Mouse (Mus musculus) forebrain, embryonic 13.5 days (tissue): ENCODE data around the gene Erbb4. TPM values are rescaled to one million over a fixed set of nuclear protein-coding genes. Genes with fewer than 3 reads are reported as not detected.

Experiments used
- ATAC-seq: fragments of 200-750 bp; cut with Nextera tagmentation; 2 replicates; pipeline ENCODE4 v1.8.0; 2017
- H3K27ac ChIP-seq: fragments of 300-500 bp; sonication (generic); 2 replicates; pipeline ENCODE4 v1.5.1; 2015; ENCODE audit warnings: inconsistent platforms, mild to moderate bottlenecking, moderate library complexity
- H3K27me3 ChIP-seq: fragments of 300-500 bp; sonication (generic); 2 replicates; pipeline ENCODE4 v1.6.1; 2015; ENCODE audit warnings: mild to moderate bottlenecking, inconsistent platforms
- H3K36me3 ChIP-seq: fragments of 300-500 bp; sonication (generic); 2 replicates; pipeline ENCODE4 v1.6.1; 2015; ENCODE audit warnings: mild to moderate bottlenecking, inconsistent platforms; ENCODE audit not compliant: poor library complexity, severe bottlenecking
- H3K4me1 ChIP-seq: fragments of 300-500 bp; sonication (generic); 2 replicates; pipeline ENCODE4 v1.6.1; 2015; ENCODE audit warnings: inconsistent platforms
- H3K4me2 ChIP-seq: fragments of 300-500 bp; sonication (generic); 2 replicates; pipeline ENCODE4 v1.6.1; 2015; ENCODE audit warnings: inconsistent platforms, mild to moderate bottlenecking, moderate library complexity
- H3K4me3 ChIP-seq: fragments of 300-500 bp; sonication (generic); 2 replicates; pipeline ENCODE4 v1.5.1; 2015; ENCODE audit warnings: mild to moderate bottlenecking, inconsistent platforms
- H3K9ac ChIP-seq: fragments of 300-500 bp; sonication (generic); 2 replicates; pipeline ENCODE4 v1.6.1; 2015; ENCODE audit warnings: mild to moderate bottlenecking, inconsistent platforms
- H3K9me3 ChIP-seq: fragments of 300-500 bp; sonication (generic); replicated peaks from 2 replicates; pipeline ENCODE4 v1.6.1; 2016; ENCODE audit warnings: inconsistent platforms
- WGBS: fragments of 180-500 bp; shearing (Covaris S2); methylation state at CpG from one replicate; pipeline ENCODE4 v1.1.7; 2015; 5-methylcytosine and 5-hydroxymethylcytosine counted together
- polyA plus RNA-seq: library from polyadenylated mRNA; unstranded; fragments of >200 nt; fragmentation: Nextera tagmentation; extraction: Ambion mirVana; gene quantifications from 2 replicates; pipeline ENCODE4 v1.2.1, GENCODE M21; 2015

Gene Erbb4
- polyA plus RNA-seq, 1 experiment from 2014 or later = 8.9 TPM

- no peak for ATAC-seq
- no peak overlapping the region for H3K4me3 ChIP-seq
- H3K4me1 ChIP-seq = no peaks in the 10 kb centered on the region
- no peak overlapping the region for H3K27ac ChIP-seq
- no peaks in the 10 kb centered on the region for H3K27me3 ChIP-seq
- no peak overlapping the region for H3K9ac ChIP-seq
- no peaks in the 10 kb centered on the region for H3K9me3 ChIP-seq
- no peaks in the 10 kb centered on the region for H3K36me3 ChIP-seq
- no peak overlapping the region for H3K4me2 ChIP-seq
Measured at GRCm38 (mm10) chr1:68934804-68935203, 173.1 kb downstream of the Erbb4 start.

GRCm38 (mm10) chr1:68933330-68934065 is 174.4 kb downstream of the Erbb4 start:
- H3K9ac ChIP-seq = no peak overlapping the region
- no peak overlapping the region for H3K4me2 ChIP-seq
- H3K27ac ChIP-seq = no peak overlapping the region
- no peak overlapping the region for H3K4me3 ChIP-seq
- no peaks in the 10 kb centered on the region for H3K36me3 ChIP-seq
- no peaks in the 10 kb centered on the region for H3K9me3 ChIP-seq
- no peak for ATAC-seq
- 82% methylated on average over 3 of the region's 3 CpGs for WGBS
- no peaks in the 10 kb centered on the region for H3K4me1 ChIP-seq
- no peaks in the 10 kb centered on the region for H3K27me3 ChIP-seq

GRCm38 (mm10) chr1:68917828-68918227 is 190.0 kb downstream of the Erbb4 start:
- no peaks in the 10 kb centered on the region for H3K4me1 ChIP-seq
- H3K9me3 ChIP-seq = no peaks in the 10 kb centered on the region
- no peak overlapping the region for H3K4me2 ChIP-seq
- H3K9ac ChIP-seq = no peak overlapping the region
- H3K36me3 ChIP-seq = no peaks in the 10 kb centered on the region
- 45% methylated on average over 3 of the region's 3 CpGs for whole genome bisulfite sequencing
- no peak overlapping the region for H3K27ac ChIP-seq
- 0 out of 2 replicates have a peak, but pooled peaks cover 3% of the 10 kb centered on the region for H3K27me3 ChIP-seq
- no peak overlapping the region for H3K4me3 ChIP-seq
- peak; percentile 71; the same call in 1 of the 2 replicates for ATAC-seq

DNA sequence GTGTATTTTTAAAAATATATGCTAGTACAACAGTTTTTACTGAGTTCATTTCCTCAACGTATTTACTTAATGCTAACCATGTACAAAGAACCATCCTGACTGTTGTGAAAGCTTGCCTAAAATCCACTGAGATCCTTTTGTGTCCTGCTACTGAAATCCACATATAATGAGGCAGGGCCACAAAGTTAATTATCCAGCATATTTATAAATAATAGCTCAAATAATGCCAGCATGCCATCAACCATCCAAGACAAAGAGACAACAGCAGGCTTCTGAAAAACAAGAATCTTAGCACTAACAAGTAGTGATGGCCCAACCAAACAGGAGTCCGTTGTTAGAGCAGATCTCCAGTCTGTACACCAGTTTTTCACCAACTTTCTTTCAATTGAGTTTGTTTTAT is 215.8 kb downstream of the Erbb4 start:
- no peaks in the 10 kb centered on the region for H3K9me3 ChIP-seq
- 34% methylated on average over 2 of the region's 2 CpGs for WGBS
- no peak overlapping the region for H3K9ac ChIP-seq
- no peaks in the 10 kb centered on the region for H3K4me1 ChIP-seq
- H3K4me2 ChIP-seq = no peak overlapping the region
- peaks cover 16% of the 10 kb centered on the region; the same call in 1 of the 2 replicates for H3K27me3 ChIP-seq
- no peak for ATAC-seq
- H3K4me3 ChIP-seq = no peak overlapping the region
- H3K27ac ChIP-seq = no peak overlapping the region
- no peaks in the 10 kb centered on the region for H3K36me3 ChIP-seq

- WGBS = 69% methylated on average over 3 of the region's 3 CpGs
- Histone ChIP-seq H3K27me3 (peaks cover 13% of the 10 kb centered on the region), H3K36me3 (no peaks in the 10 kb centered on the region), H3K4me2 (no peak overlapping the region), H3K9me3 (no peaks in the 10 kb centered on the region), H3K27ac (no peak overlapping the region), H3K4me1 (no peaks in the 10 kb centered on the region), H3K4me3 (no peak overlapping the region), H3K9ac (no peak overlapping the region)
- ATAC-seq = peak; percentile 69; the same call in 1 of the 2 replicates
Measured at GRCm38 (mm10) chr1:68886823-68887222, 221.0 kb downstream of the Erbb4 start.

GRCm38 (mm10) chr1:68874954-68875353 is 232.9 kb downstream of the Erbb4 start:
- H3K27me3 ChIP-seq = peaks cover 36% of the 10 kb centered on the region
- H3K9me3 ChIP-seq = no peaks in the 10 kb centered on the region
- WGBS = 6% methylated on average over 8 of the region's 8 CpGs
- no peak overlapping the region for H3K9ac ChIP-seq
- H3K4me1 ChIP-seq = peaks cover 15% of the 10 kb centered on the region; the same call in 1 of the 2 replicates
- no peaks in the 10 kb centered on the region for H3K36me3 ChIP-seq
- H3K4me3 ChIP-seq = no peak overlapping the region
- H3K4me2 ChIP-seq = no peak overlapping the region
- peak; percentile 51; the same call in 1 of the 2 replicates for ATAC-seq
- no peak overlapping the region for H3K27ac ChIP-seq

GRCm38 (mm10) chr1:68873635-68874020 is 234.2 kb downstream of the Erbb4 start:
- Histone ChIP-seq H3K36me3 (no peaks in the 10 kb centered on the region), H3K4me3 (no peak overlapping the region), H3K4me2 (no peak overlapping the region), H3K4me1 (peaks cover 15% of the 10 kb centered on the region; the same call in 1 of the 2 replicates), H3K9me3 (no peaks in the 10 kb centered on the region), H3K27ac (no peak overlapping the region), H3K9ac (no peak overlapping the region), H3K27me3 (peaks cover 35% of the 10 kb centered on the region)
- 31% methylated on average over 1 of the region's 1 CpGs for whole genome bisulfite sequencing
- peak; percentile 59; the same call in 1 of the 2 replicates for ATAC-seq

- WGBS = 33% methylated on average over 2 of the region's 2 CpGs
- no peak overlapping the region for H3K4me2 ChIP-seq
- ATAC-seq = no peak
Measured at GRCm38 (mm10) chr1:68872976-68873634, 234.8 kb downstream of the Erbb4 start.

GRCm38 (mm10) chr1:68860341-68860740 is 247.5 kb downstream of the Erbb4 start:
- H3K9ac ChIP-seq = no peak overlapping the region
- H3K9me3 ChIP-seq = no peaks in the 10 kb centered on the region
- 79% methylated on average over 2 of the region's 2 CpGs for WGBS
- no peaks in the 10 kb centered on the region for H3K36me3 ChIP-seq
- H3K4me3 ChIP-seq = no peak overlapping the region
- no peak for ATAC-seq
- H3K27ac ChIP-seq = no peak overlapping the region
- no peaks in the 10 kb centered on the region for H3K27me3 ChIP-seq
- no peak overlapping the region for H3K4me2 ChIP-seq
- H3K4me1 ChIP-seq = peaks cover 4% of the 10 kb centered on the region; the same call in 1 of the 2 replicates

More at GRCm38 (mm10) chr1:68872976-68873634, 234.8 kb downstream of the Erbb4 start:
- Histone ChIP-seq H3K4me3 (no peak overlapping the region), H3K9ac (no peak overlapping the region), H3K4me1 (peaks cover 15% of the 10 kb centered on the region; the same call in 1 of the 2 replicates), H3K27ac (no peak overlapping the region), H3K27me3 (peaks cover 32% of the 10 kb centered on the region), H3K36me3 (no peaks in the 10 kb centered on the region), H3K9me3 (no peaks in the 10 kb centered on the region)

DNA sequence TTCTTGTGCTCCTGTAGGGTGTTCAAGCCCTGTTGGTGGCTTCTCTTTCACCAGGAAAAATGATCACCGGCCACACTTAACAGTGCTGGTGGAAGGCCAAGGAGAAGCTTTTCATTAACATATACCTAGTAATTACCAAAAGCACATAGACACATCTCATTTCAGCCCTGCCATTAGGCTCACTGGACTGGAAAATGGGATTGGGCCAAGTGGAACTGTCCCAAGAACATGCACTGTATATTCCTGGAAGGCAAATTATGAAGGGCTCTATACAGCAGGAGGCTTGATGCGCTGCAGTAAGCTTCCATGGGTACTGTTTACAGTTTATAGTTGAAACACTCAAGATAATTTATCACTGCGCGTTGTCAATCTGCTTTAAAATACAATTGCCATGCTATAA is 248.4 kb downstream of the Erbb4 start:
- Histone ChIP-seq H3K4me1 (peaks cover 4% of the 10 kb centered on the region; the same call in 1 of the 2 replicates), H3K9me3 (no peaks in the 10 kb centered on the region), H3K27me3 (no peaks in the 10 kb centered on the region), H3K27ac (no peak overlapping the region), H3K4me3 (no peak overlapping the region), H3K36me3 (no peaks in the 10 kb centered on the region), H3K4me2 (no peak overlapping the region), H3K9ac (no peak overlapping the region)
- ATAC-seq = 0 out of 2 replicates have a peak, but pooled peaks have one; percentile 27
- WGBS = 74% methylated on average over 4 of the region's 4 CpGs

DNA sequence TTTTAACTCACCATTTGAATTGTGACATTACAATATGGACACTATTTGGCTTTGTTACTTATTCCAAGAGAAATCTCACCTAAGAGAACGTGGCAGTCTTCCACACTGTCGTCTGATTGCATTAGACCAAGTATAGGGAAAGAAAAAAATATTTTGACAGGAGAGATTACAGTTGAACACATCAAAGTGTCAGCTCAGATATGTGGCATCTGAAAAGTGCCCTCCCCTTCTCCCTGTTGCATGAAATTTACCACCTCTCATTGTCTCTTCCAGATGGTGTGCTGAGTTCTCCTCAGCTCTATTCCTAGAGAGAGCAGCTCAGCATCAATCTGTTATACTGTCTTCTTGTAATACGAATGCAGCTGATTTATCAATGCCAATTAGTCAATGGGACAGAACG is 268.5 kb downstream of the Erbb4 start:
- Histone ChIP-seq H3K36me3 (no peaks in the 10 kb centered on the region), H3K4me1 (no peaks in the 10 kb centered on the region), H3K27me3 (no peaks in the 10 kb centered on the region), H3K27ac (no peak overlapping the region), H3K4me3 (no peak overlapping the region), H3K9ac (no peak overlapping the region), H3K4me2 (no peak overlapping the region), H3K9me3 (no peaks in the 10 kb centered on the region)
- peak; percentile 83 for ATAC-seq
- 48% methylated on average over 4 of the region's 4 CpGs for WGBS

DNA sequence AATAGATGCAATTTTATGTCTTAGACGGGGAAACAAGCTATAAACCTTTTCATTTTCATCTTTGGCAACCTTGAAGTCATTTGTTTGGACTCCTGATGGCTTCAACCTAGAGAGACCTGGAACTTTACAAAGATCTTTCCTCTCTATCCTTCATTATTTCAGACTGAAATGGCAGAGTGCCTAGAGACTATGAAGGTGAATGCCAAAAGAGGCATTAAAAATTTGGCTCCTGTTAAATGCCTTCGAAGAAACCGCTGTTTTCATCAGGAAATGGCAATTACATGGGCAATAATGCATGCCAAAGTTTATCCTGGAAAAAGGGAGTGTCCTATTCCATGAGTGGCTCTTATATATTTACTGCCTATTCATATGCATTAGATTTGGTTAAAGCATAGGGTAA is 273.2 kb downstream of the Erbb4 start:
- 69% methylated on average over 3 of the region's 3 CpGs for WGBS
- peaks cover 9% of the 10 kb centered on the region; the same call in 1 of the 2 replicates for H3K4me1 ChIP-seq
- no peaks in the 10 kb centered on the region for H3K27me3 ChIP-seq
- H3K4me2 ChIP-seq = no peak overlapping the region
- no peak for ATAC-seq
- H3K9ac ChIP-seq = no peak overlapping the region
- no peak overlapping the region for H3K4me3 ChIP-seq
- no peak overlapping the region for H3K27ac ChIP-seq
- H3K36me3 ChIP-seq = no peaks in the 10 kb centered on the region
- H3K9me3 ChIP-seq = no peaks in the 10 kb centered on the region
